13 mouse cellular contexts compared by ENCODE assay signal in the genomic region with DNA sequence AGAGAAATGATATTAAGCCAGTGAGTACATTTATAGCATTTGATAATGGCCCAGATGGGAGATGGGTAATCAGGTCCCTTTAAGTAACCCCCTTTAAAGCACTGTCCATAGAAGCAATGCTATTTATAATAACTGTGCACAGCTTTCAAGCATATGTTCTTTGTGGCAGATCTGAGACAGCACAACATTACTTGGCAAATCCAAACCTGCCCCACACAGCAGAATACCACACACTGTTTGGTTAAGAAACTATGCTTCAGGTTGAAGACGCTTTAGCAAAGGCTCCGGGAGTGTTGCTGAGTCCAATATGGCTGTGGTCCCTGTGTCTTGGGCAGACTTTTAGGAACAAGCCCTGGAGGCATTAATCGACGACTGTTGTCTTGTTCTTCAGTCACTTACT.
"Had no signal": no experiment of that assay in that cellular context is flagged by ENCODE, and none has a peak within 500 bp of the region (broad histone marks: within the 10 kb centered on the region; RNA-seq: fewer than 3 reads in every experiment).

No protein-coding gene starts in this region.

- ATAC-seq: intestine, embryonic 15.5 days; liver, embryonic 12.5 days; midbrain, embryonic 15.5 days had no signal

- H3K4me3 ChIP-seq: intestine, embryonic 15.5 days; limb, embryonic 15.5 days; liver, embryonic 12.5 days; midbrain, embryonic 10.5 days; midbrain, embryonic 15.5 days; neural tube, embryonic 12.5 days; stomach, embryonic 15.5 days had no signal

- DNase-seq: kidney, adult 18-20 months; kidney, postnatal 10 days; lung, embryonic 14.5 days; lung, postnatal 10 days; lung, postnatal 4 days; thymus, postnatal 36 days had no signal

- H3K27ac ChIP-seq: intestine, embryonic 15.5 days; limb, embryonic 15.5 days; liver, embryonic 12.5 days; midbrain, embryonic 10.5 days; midbrain, embryonic 15.5 days; neural tube, embryonic 12.5 days; stomach, embryonic 15.5 days had no signal
